Mouse (Mus musculus): ENCODE results near the gene Ice1. TPM values are rescaled to one million over a fixed set of nuclear protein-coding genes. Genes with fewer than 3 reads are reported as not detected.
A peak's percentile ranks its signal among the peaks of the same experiment; 100 is the strongest.

Gene Ice1
- polyA plus RNA-seq (2015; fragmentation: Nextera tagmentation; extraction: Ambion mirVana), result 10.8 and 12.3 TPM in 2 replicates

GRCm38 (mm10) chr13:70637282-70637661, at the start of gene Ice1:
Ice1 (minus strand) TSS chr13:70637634.
- under 1% methylated on average over 27 of the region's 39 CpGs for WGBS
- no peak for TF ChIP-seq EP300 (IDR thresholded peaks at IDR 0.05)
- TF ChIP-seq CTCF (IDR thresholded peaks at IDR 0.05), result peak; percentile 5; the same call in 1 of the 2 replicates
- DNase-seq (ENCODE audit: low spot score), result peak; percentile 45
- Histone ChIP-seq H3K9ac (replicated peaks; ENCODE audit: low read depth) (peak within 1 kb of the TSS; percentile 88), H3K36me3 (ENCODE audit: insufficient read depth, low read length) (no peaks in the 10 kb centered on the region), H3K27ac (ENCODE audit: low read length) (peak within 1 kb of the TSS; percentile 91), H3K4me1 (ENCODE audit: insufficient read depth, low read depth, low read length) (peaks cover 9% of the 10 kb centered on the region), H3K4me2 (replicated peaks; ENCODE audit: low read depth, low read length) (peak within 1 kb of the TSS; percentile 61), H3K4me3 (ENCODE audit: low read depth, low read length) (peak within 1 kb of the TSS; percentile 92), H3K27me3 (replicated peaks; ENCODE audit: insufficient read depth, low read length) (no peaks in the 10 kb centered on the region), H3K9me3 (ENCODE audit: low read length) (no peaks in the 10 kb centered on the region)
- peak; percentile 3 for ATAC-seq

DNA sequence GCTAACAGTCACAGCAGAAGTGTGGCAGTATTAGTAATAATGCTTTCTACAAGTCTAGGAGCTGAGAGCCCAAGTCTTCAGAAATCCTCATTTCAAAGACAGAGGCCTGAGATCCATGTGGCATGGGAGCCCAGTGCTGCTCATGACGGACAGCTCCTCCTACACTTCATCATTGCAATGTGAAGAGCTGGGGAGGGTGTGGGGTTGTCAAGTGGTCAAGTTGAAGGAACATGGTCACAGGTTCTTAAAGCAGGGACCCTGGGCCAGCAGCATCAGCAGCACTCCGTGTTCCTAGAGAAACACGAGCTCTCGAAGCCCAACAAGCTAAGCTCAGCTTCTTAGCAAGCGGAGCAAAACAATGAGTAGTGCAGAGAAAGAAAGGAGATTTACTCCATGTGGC, 48.4 kb upstream of the Ice1 start:
- no peak overlapping the region for H3K9ac ChIP-seq (replicated peaks; ENCODE audit: low read depth)
- H3K4me1 ChIP-seq (ENCODE audit: insufficient read depth, low read depth, low read length), result peaks cover 3% of the 10 kb centered on the region; the same call in 1 of the 2 replicates
- no peak overlapping the region for H3K4me2 ChIP-seq (replicated peaks; ENCODE audit: low read depth, low read length)
- TF ChIP-seq EP300 (IDR thresholded peaks at IDR 0.05) (no peak; the same call in 1 of the 2 replicates), CTCF (IDR thresholded peaks at IDR 0.05) (no peak)
- DNase-seq (ENCODE audit: low spot score) (peak; percentile 35), ATAC-seq (peak; percentile 56)
- H3K27ac ChIP-seq (ENCODE audit: low read length), result no peak overlapping the region
- 45% methylated on average over 5 of the region's 5 CpGs for WGBS
- H3K4me3 ChIP-seq (ENCODE audit: low read depth, low read length), result no peak overlapping the region
- H3K27me3 ChIP-seq (replicated peaks; ENCODE audit: insufficient read depth, low read length), result no peaks in the 10 kb centered on the region
- H3K36me3 ChIP-seq (ENCODE audit: insufficient read depth, low read length), result no peaks in the 10 kb centered on the region
- no peaks in the 10 kb centered on the region for H3K9me3 ChIP-seq (ENCODE audit: low read length)

DNA sequence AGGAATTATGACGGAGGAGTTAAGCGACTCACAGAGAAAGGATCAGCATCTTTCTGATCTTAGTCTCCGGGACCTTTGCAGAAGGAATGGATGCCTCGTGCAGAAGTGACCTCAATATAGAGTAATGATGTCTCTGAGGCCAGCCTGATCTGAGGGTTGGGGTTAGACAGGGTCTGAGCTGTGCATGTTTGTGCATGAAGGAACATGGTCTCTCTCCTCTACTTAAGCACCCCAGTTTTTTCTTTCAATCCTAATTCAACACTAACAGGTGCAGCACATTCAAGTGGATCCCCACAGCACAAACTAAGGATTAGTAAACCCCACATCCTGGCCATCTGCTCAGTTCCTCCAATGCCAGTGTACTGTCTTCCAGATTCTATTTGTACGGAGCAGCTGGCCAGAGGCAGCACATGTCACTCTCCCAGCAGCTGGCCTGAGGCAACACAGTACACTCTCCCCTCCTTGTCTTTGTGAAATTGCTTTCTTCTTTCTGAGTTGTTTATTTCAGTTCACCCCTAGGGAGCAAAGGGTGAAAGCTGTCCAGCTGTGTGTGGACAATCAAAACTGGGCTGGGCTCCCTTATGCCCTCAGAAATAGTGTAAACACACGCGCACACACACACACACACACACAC, 47.7 kb upstream of the Ice1 start:
- H3K4me1 ChIP-seq (ENCODE audit: insufficient read depth, low read depth, low read length), result peaks cover 3% of the 10 kb centered on the region; the same call in 1 of the 2 replicates
- ATAC-seq (peak; percentile 76), DNase-seq (ENCODE audit: low spot score) (peak; percentile 74)
- no peaks in the 10 kb centered on the region for H3K9me3 ChIP-seq (ENCODE audit: low read length)
- H3K4me2 ChIP-seq (replicated peaks; ENCODE audit: low read depth, low read length), result no peak overlapping the region
- H3K27ac ChIP-seq (ENCODE audit: low read length), result no peak overlapping the region
- no peak overlapping the region for H3K9ac ChIP-seq (replicated peaks; ENCODE audit: low read depth)
- H3K27me3 ChIP-seq (replicated peaks; ENCODE audit: insufficient read depth, low read length), result no peaks in the 10 kb centered on the region
- no peak for TF ChIP-seq EP300 (IDR thresholded peaks at IDR 0.05)
- no peaks in the 10 kb centered on the region for H3K36me3 ChIP-seq (ENCODE audit: insufficient read depth, low read length)
- H3K4me3 ChIP-seq (ENCODE audit: low read depth, low read length), result no peak overlapping the region
- WGBS, result 47% methylated on average over 7 of the region's 7 CpGs

DNA sequence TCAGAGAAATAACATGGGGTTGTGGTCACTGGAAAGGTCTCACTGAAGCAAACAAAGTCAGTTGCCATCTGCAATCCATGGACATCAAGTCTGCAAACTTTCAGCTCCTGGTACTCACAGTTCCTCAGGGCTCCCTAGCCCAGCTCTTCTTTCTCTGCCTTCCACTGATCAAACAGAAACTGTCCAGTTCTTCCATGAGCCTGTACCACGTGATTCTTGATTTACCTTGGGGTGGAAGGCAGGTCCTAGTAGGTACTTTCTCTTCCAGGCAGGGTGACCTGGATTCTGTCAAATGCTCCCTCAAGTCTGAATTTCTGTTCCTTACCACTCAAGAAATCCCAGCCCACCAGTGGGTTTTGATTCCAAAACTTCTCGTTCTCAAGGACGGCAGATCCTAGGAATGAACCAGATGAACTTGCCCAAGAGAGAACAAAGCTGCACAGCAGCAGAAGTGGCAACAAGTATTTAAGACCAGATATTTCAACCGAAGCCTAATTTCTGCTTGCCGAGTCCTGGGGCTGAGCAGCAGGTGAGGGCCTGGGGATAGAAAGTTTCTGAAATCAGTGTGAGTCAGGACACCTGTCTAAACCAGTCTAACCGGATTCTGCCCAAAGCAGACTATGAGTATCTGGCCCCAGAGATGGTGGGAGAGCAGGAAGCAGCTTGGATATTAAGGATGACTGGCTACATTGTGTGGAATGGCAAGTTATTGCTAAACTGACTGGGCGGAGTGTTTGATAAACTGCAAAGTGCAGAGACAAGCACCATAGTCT, 44.2 kb upstream of the Ice1 start:
- peak overlapping the region; percentile 35; the same call in 1 of the 2 replicates for H3K27ac ChIP-seq (ENCODE audit: low read length)
- no peak for TF ChIP-seq CTCF (IDR thresholded peaks at IDR 0.05)
- TF ChIP-seq EP300 (IDR thresholded peaks at IDR 0.05), result peak; percentile 83
- peak; percentile 81 for ATAC-seq

GRCm38 (mm10) chr13:70680316-70680715, 42.9 kb upstream of the Ice1 start:
- Histone ChIP-seq H3K27ac (ENCODE audit: low read length) (no peak overlapping the region), H3K4me3 (ENCODE audit: low read depth, low read length) (no peak overlapping the region), H3K4me2 (replicated peaks; ENCODE audit: low read depth, low read length) (no peak overlapping the region), H3K36me3 (ENCODE audit: insufficient read depth, low read length) (no peaks in the 10 kb centered on the region), H3K9ac (replicated peaks; ENCODE audit: low read depth) (no peak overlapping the region), H3K4me1 (ENCODE audit: insufficient read depth, low read depth, low read length) (peaks cover 4% of the 10 kb centered on the region), H3K27me3 (replicated peaks; ENCODE audit: insufficient read depth, low read length) (no peaks in the 10 kb centered on the region), H3K9me3 (ENCODE audit: low read length) (no peaks in the 10 kb centered on the region)
- DNase-seq (ENCODE audit: low spot score) (no peak), ATAC-seq (no peak)
- TF ChIP-seq EP300 (IDR thresholded peaks at IDR 0.05), result no peak
- TF ChIP-seq CTCF (IDR thresholded peaks at IDR 0.05), result no peak
- 82% methylated on average over 3 of the region's 3 CpGs for WGBS

More for the DNA sequence above, 44.2 kb upstream of the Ice1 start:
- Histone ChIP-seq H3K36me3 (ENCODE audit: insufficient read depth, low read length) (no peaks in the 10 kb centered on the region), H3K27me3 (replicated peaks; ENCODE audit: insufficient read depth, low read length) (no peaks in the 10 kb centered on the region), H3K9me3 (ENCODE audit: low read length) (no peaks in the 10 kb centered on the region), H3K4me2 (replicated peaks; ENCODE audit: low read depth, low read length) (no peak overlapping the region), H3K4me3 (ENCODE audit: low read depth, low read length) (no peak overlapping the region), H3K4me1 (ENCODE audit: insufficient read depth, low read depth, low read length) (peaks cover 8% of the 10 kb centered on the region), H3K9ac (replicated peaks; ENCODE audit: low read depth) (no peak overlapping the region)
- peak; percentile 86 for DNase-seq (ENCODE audit: low spot score)
- WGBS, result 54% methylated on average over 7 of the region's 7 CpGs

DNA sequence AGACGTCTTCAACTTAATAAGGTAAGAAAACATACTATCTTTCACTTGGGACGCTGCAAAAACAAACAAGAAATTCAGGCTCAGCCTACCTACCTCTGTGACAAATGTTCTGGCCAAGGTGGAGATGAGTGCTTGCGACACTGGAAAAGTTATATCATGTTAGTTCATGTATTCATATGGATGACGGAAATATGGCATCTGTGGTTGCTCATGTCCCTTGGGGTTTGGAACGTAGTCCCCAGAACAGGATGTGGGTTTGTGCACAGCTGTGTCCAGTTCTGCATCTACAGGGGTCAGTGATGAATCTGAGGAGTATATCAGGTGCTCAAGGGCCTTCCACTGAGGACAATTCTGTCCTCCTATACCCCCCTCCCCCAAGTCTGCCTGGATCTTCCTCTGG, 40.3 kb upstream of the Ice1 start:
- H3K4me1 ChIP-seq (ENCODE audit: insufficient read depth, low read depth, low read length), result peaks cover 4% of the 10 kb centered on the region
- DNase-seq (ENCODE audit: low spot score), result no peak
- no peak for TF ChIP-seq CTCF (IDR thresholded peaks at IDR 0.05)
- no peak for TF ChIP-seq EP300 (IDR thresholded peaks at IDR 0.05)
- no peak overlapping the region for H3K27ac ChIP-seq (ENCODE audit: low read length)
- H3K9ac ChIP-seq (replicated peaks; ENCODE audit: low read depth), result no peak overlapping the region
- H3K4me2 ChIP-seq (replicated peaks; ENCODE audit: low read depth, low read length), result no peak overlapping the region
- H3K4me3 ChIP-seq (ENCODE audit: low read depth, low read length), result no peak overlapping the region
- H3K36me3 ChIP-seq (ENCODE audit: insufficient read depth, low read length), result no peaks in the 10 kb centered on the region
- H3K9me3 ChIP-seq (ENCODE audit: low read length), result no peaks in the 10 kb centered on the region
- no peaks in the 10 kb centered on the region for H3K27me3 ChIP-seq (replicated peaks; ENCODE audit: insufficient read depth, low read length)
- WGBS, result 74% methylated on average over 5 of the region's 5 CpGs
- ATAC-seq, result no peak
